Mouse (Mus musculus) embryonic fibroblast, embryonic 13.5 days (primary cell): ENCODE results near the gene Oxld1. TPM values are rescaled to one million over a fixed set of nuclear protein-coding genes. Genes with fewer than 3 reads are reported as not detected.
"Not testable (repeated sequence)": the region's sequence is repeated elsewhere in the genome, so short reads cannot be mapped to it uniquely, and the experiment has no call there.

ENCODE experiments used
- H3K27ac ChIP-seq: 2 replicates; pipeline ENCODE4 v1.5.1; 2012; ENCODE audit warnings: low read length, control low read depth, inconsistent platforms; ENCODE audit not compliant: insufficient read depth
- H3K4me1 ChIP-seq: 2 replicates; pipeline ENCODE4 v1.6.1; 2011; ENCODE audit warnings: low read length; ENCODE audit not compliant: control insufficient read depth, insufficient read depth
- H3K4me3 ChIP-seq: 2 replicates; pipeline ENCODE4 v1.5.1; 2011; ENCODE audit warnings: mild to moderate bottlenecking, control low read depth, low read length; ENCODE audit not compliant: insufficient read depth
- CTCF ChIP-seq: IDR thresholded peaks from 2 replicates; pipeline ENCODE4 v1.5.1; 2011; ENCODE audit warnings: mild to moderate bottlenecking, control low read depth, low read length, moderate library complexity, borderline replicate concordance; ENCODE audit not compliant: insufficient read depth
- POLR2A ChIP-seq: IDR thresholded peaks from 2 replicates; pipeline ENCODE4 v1.6.1; 2011; ENCODE audit warnings: low read depth, mild to moderate bottlenecking, control low read depth, low read length, moderate library complexity
- polyA plus RNA-seq: library from polyadenylated mRNA; stranded (reverse); fragments of >200 nt; gene quantifications from 2 replicates; pipeline ENCODE4 v1.2.4, GENCODE M21; 2011; ENCODE audit warnings: low read depth; ENCODE audit not compliant: missing spikeins, insufficient read length

Oxld1 gene
- polyA plus RNA-seq, 1 experiment = 5.6 TPM

DNA sequence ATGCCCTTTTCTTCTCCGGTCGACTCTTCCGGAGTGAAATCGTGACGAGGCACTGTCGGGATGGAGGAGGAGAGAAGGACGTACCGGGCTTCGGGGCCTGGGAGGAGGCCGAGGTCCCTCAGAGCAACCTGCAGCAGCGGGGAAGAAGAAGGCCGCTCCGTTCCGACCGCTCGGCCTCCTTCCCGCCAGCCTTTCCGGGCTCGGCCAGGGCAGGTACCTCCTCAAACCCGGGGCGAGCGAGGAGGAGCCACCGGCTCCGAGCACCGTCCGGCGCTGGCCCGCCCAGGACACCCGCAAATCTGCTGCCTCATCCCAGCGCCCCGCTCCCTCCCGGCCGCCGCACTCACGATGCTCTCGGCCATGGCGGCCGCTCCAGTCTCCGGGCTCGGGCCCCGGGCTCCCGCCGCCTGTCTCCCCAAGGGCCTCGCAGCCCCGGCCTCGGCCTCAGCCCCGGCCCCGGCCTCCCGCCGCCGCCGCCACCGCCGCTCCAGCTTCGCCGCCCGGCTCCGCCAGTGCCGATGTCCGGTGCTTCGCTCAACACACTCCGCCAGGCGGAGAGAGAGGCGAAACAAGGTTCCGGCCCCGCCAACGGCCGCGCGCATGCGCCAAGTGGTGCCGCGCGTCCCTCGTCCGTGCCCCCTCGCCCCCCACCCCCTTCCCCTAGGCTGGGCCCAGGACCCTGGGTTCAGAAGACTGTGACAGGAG, 20.6 kb downstream of the Oxld1 start, which contains the start of gene Nploc4:
Gene Nploc4, minus strand, starts transcription at position 557 of the 705 bp plus-strand sequence.
- Histone ChIP-seq H3K4me1 (no peaks in the 10 kb centered on the region; the same call in 1 of the 2 replicates), H3K4me3 (peak within 1 kb of the TSS; percentile 84), H3K27ac (peak within 1 kb of the TSS; percentile 56)
- TF ChIP-seq CTCF (no peak), POLR2A (peak; percentile 77)

- H3K27ac ChIP-seq = no peak overlapping the region
- no peak for TF ChIP-seq POLR2A
- TF ChIP-seq CTCF = no peak
- H3K4me1 ChIP-seq = no peaks in the 10 kb centered on the region
- H3K4me3 ChIP-seq = no peak overlapping the region
These were observed 31.1 kb downstream of the Oxld1 start for GRCm38 (mm10) chr11:120426727-120427126.

- H3K4me1 ChIP-seq = no peaks in the 10 kb centered on the region
- H3K27ac ChIP-seq = no peak overlapping the region
- TF ChIP-seq POLR2A = no peak
- TF ChIP-seq CTCF = no peak
- no peak overlapping the region for H3K4me3 ChIP-seq
These were observed 34.1 kb downstream of the Oxld1 start for GRCm38 (mm10) chr11:120423569-120424295.

- H3K4me1 ChIP-seq = no peaks in the 10 kb centered on the region
- TF ChIP-seq POLR2A = no peak
- TF ChIP-seq CTCF = no peak
- H3K4me3 ChIP-seq = no peak overlapping the region
- no peak overlapping the region for H3K27ac ChIP-seq
These were observed 35.0 kb downstream of the Oxld1 start for GRCm38 (mm10) chr11:120422651-120423568.

GRCm38 (mm10) chr11:120418592-120418991, 39.3 kb downstream of the Oxld1 start:
- TF ChIP-seq POLR2A (no peak), CTCF (no peak)
- H3K27ac ChIP-seq = no peak overlapping the region
- no peak overlapping the region for H3K4me3 ChIP-seq
- H3K4me1 ChIP-seq = no peaks in the 10 kb centered on the region

DNA sequence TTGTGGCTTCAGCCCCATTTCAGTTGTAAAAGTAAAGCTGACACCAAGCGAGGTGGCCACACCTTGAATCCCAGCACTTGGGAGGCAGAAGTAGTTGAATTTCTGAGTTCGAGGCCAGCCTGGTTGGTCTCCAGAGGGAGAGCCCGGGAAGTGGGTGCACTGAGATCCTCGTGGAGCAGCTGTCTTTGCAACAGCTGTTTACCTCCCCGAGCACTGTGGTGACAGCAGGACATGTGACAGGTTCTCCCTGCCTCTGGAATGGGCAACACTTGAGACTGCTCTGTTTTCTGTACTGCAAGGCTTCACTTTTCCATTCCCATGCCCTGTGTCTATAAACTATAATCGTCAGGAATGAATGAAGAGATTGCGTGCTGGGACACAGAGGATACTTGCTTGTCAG, 40.0 kb downstream of the Oxld1 start:
- no peak for TF ChIP-seq POLR2A
- Histone ChIP-seq H3K4me1 (no peaks in the 10 kb centered on the region), H3K27ac (no peak overlapping the region), H3K4me3 (no peak overlapping the region)

- H3K4me3 ChIP-seq, H3K4me1 ChIP-seq, H3K27ac ChIP-seq: not testable (repeated sequence)
These were observed 44.2 kb downstream of the Oxld1 start for GRCm38 (mm10) chr11:120413621-120414020.

Other genes with a start within 250 kb of the Oxld1 start
- gene Bahcc1, start 225.1 kb downstream of the Oxld1 start, polyA plus RNA-seq = 17.9 and 18.6 TPM in 2 replicates
- 5,586 and 6,404 TPM in 2 replicates for gene Actg1, start 109.5 kb downstream of the Oxld1 start, polyA plus RNA-seq
- gene Fscn2, start 96.5 kb downstream of the Oxld1 start, polyA plus RNA-seq = not detected in 2 replicates
- 8.5 and 10.9 TPM in 2 replicates for gene Faap100, start 79.3 kb downstream of the Oxld1 start, polyA plus RNA-seq
- 76.1 and 81.6 TPM in 2 replicates for gene Nploc4, start 20.4 kb downstream of the Oxld1 start, polyA plus RNA-seq
- not detected in 2 replicates for gene Tspan10, start 15.4 kb downstream of the Oxld1 start, polyA plus RNA-seq
- not detected in 2 replicates for gene Pde6g, start 4.6 kb downstream of the Oxld1 start, polyA plus RNA-seq
- 18.9 and 27.3 TPM in 2 replicates for gene Ccdc137, start within 50 bp of the Oxld1 start, polyA plus RNA-seq
- 24.0 and 30.7 TPM in 2 replicates for gene Arl16, start 9.5 kb upstream of the Oxld1 start, polyA plus RNA-seq
- 51.1 and 58.0 TPM in 2 replicates for gene Mrpl12, start 26.5 kb upstream of the Oxld1 start, polyA plus RNA-seq
- 22.0 and 22.4 TPM in 2 replicates for gene Slc25a10, start 33.8 kb upstream of the Oxld1 start, polyA plus RNA-seq
- gene Gcgr, start 72.6 kb upstream of the Oxld1 start, polyA plus RNA-seq = not detected in 2 replicates
- gene Mcrip1, start 91.7 kb upstream of the Oxld1 start, polyA plus RNA-seq = 65.4 and 90.1 TPM in 2 replicates
- not detected in 2 replicates for gene Ppp1r27, start 93.1 kb upstream of the Oxld1 start, polyA plus RNA-seq
- 846 and 907 TPM in 2 replicates for gene P4hb, start 115.2 kb upstream of the Oxld1 start, polyA plus RNA-seq
- gene Arhgdia, start 123.6 kb upstream of the Oxld1 start, polyA plus RNA-seq = 500 and 534 TPM in 2 replicates
- 112 and 150 TPM in 2 replicates for gene Alyref, start 140.3 kb upstream of the Oxld1 start, polyA plus RNA-seq
- gene Anapc11, start 140.4 kb upstream of the Oxld1 start, polyA plus RNA-seq = 78.0 and 87.2 TPM in 2 replicates
- not detected in 2 replicates for gene Npb, start 150.4 kb upstream of the Oxld1 start, polyA plus RNA-seq
- 39.5 and 45.2 TPM in 2 replicates for gene Pcyt2, start 159.9 kb upstream of the Oxld1 start, polyA plus RNA-seq
- gene Sirt7, start 167.2 kb upstream of the Oxld1 start, polyA plus RNA-seq = 15.9 and 19.2 TPM in 2 replicates
- 39.4 and 43.9 TPM in 2 replicates for gene Mafg, start 175.5 kb upstream of the Oxld1 start, polyA plus RNA-seq
- 44.5 and 59.0 TPM in 2 replicates for gene Pycr1, start 185.7 kb upstream of the Oxld1 start, polyA plus RNA-seq
- gene Myadml2, start 190.1 kb upstream of the Oxld1 start, polyA plus RNA-seq = not detected in 2 replicates
- 0.47 and 0.63 TPM in 2 replicates for gene Notum, start 203.1 kb upstream of the Oxld1 start, polyA plus RNA-seq
- 49.8 and 53.9 TPM in 2 replicates for gene Aspscr1, start 214.9 kb upstream of the Oxld1 start, polyA plus RNA-seq